Mouse (Mus musculus) B cell, adult 2 months (primary cell): ENCODE data around the gene Zfp119b.
"Not testable (repeated sequence)": the region's sequence is repeated elsewhere in the genome, so short reads cannot be mapped to it uniquely, and the experiment has no call there.

Experiments
- DNase-seq, 2 experiments: peaks; one replicate each; pipeline ENCODE4 v3.0.0; 2022

Gene Zfp119b

GRCm38 (mm10) chr17:55957168-55957567, 7.9 kb upstream of the Zfp119b start:
- DNase-seq = peak; percentile 84

- DNase-seq = no peak
These were observed 7.3 kb upstream of the Zfp119b start for GRCm38 (mm10) chr17:55956591-55956990.

GRCm38 (mm10) chr17:55956129-55956528, 6.8 kb upstream of the Zfp119b start:
- DNase-seq = peak; percentile 34 to 44

- no peak for DNase-seq
These were observed 4.9 kb upstream of the Zfp119b start for GRCm38 (mm10) chr17:55954229-55954628.

- DNase-seq = no peak
These were observed 4.5 kb upstream of the Zfp119b start for GRCm38 (mm10) chr17:55953751-55954150.

GRCm38 (mm10) chr17:55952447-55953027, 3.2 kb upstream of the Zfp119b start, which contains the start of gene Ebi3:
Gene Ebi3, plus strand, starts transcription at chr17:55952640.
- DNase-seq = peak; percentile 30 to 47

- no peak for DNase-seq
These were observed 2.7 kb upstream of the Zfp119b start for GRCm38 (mm10) chr17:55952041-55952440.

- no peak for DNase-seq
These were observed 1.3 kb upstream of the Zfp119b start for GRCm38 (mm10) chr17:55950601-55951000.

GRCm38 (mm10) chr17:55948647-55949046, 653 bp downstream of the Zfp119b start:
- no peak for DNase-seq

GRCm38 (mm10) chr17:55945696-55946095, 3.6 kb downstream of the Zfp119b start:
- DNase-seq = no peak

- peak; percentile 82 to 84 for DNase-seq
These were observed 4.2 kb downstream of the Zfp119b start for GRCm38 (mm10) chr17:55944866-55945682.

GRCm38 (mm10) chr17:55944387-55944865, 4.9 kb downstream of the Zfp119b start:
- not testable (repeated sequence) for DNase-seq

GRCm38 (mm10) chr17:55933191-55933590, 16.1 kb downstream of the Zfp119b start:
- DNase-seq = no peak

- DNase-seq = no peak
These were observed 16.7 kb downstream of the Zfp119b start for GRCm38 (mm10) chr17:55932635-55933034.

- peak; percentile 63 to 70 for DNase-seq
These were observed 17.5 kb downstream of the Zfp119b start for GRCm38 (mm10) chr17:55931553-55932502.

- DNase-seq = no peak
These were observed 42.6 kb downstream of the Zfp119b start for GRCm38 (mm10) chr17:55906669-55907068.

- no peak for DNase-seq
These were observed 45.2 kb downstream of the Zfp119b start for GRCm38 (mm10) chr17:55904131-55904530.

GRCm38 (mm10) chr17:55903687-55904086, 45.6 kb downstream of the Zfp119b start:
- no peak for DNase-seq

- no peak for DNase-seq
These were observed 46.2 kb downstream of the Zfp119b start for GRCm38 (mm10) chr17:55903087-55903486.

GRCm38 (mm10) chr17:55892406-55892955, 56.8 kb downstream of the Zfp119b start:
- DNase-seq = not testable (repeated sequence)
